16 mouse cellular contexts compared by ENCODE assay signal in genomic region chr2:80149332-80149731, GRCm38 (mm10). TPM values are rescaled to one million over a fixed set of nuclear protein-coding genes. Genes with fewer than 3 reads are reported as not detected.
A peak's percentile ranks its signal among the peaks of the same experiment; 100 is the strongest.
DNase-seq lines count a peak whose midpoint lies in the region; TF ChIP-seq lines count a peak whose summit lies in the region.
"Had no signal": no experiment of that assay in that cellular context is flagged by ENCODE, and none has a peak within 500 bp of the region (broad histone marks: within the 10 kb centered on the region; RNA-seq: fewer than 3 reads in every experiment).

No protein-coding gene starts in this region.

- no peak for TF ChIP-seq POLR2A in brain, embryonic 14.5 days (IDR thresholded peaks at IDR 0.05; ENCODE audit: borderline replicate concordance, extremely low read depth, insufficient read depth, insufficient read length, poor library complexity, severe bottlenecking)

- DNase-seq in cerebellum, postnatal 10 days: peak; percentile 21 to 27
- no peak for DNase-seq in cerebellum, adult 11 months
- DNase-seq in layer of hippocampus, adult 11-12 months (ENCODE audit: low spot score): peak; percentile 11
- no peak for DNase-seq in layer of hippocampus, postnatal 25 days (ENCODE audit: extremely low spot score in 1 of 2, low spot score in 1 of 2)
- DNase-seq in brain, embryonic 14.5 days (ENCODE audit: low read depth): peak; percentile 53
- peak; percentile 32 for DNase-seq in retina, embryonic 14.5 days (ENCODE audit: low spot score)
- no peak for DNase-seq in natural killer cell, adult 2 months (ENCODE audit: low spot score in 2 of 2)
- DNase-seq in gastrocnemius, adult 8-10 months (ENCODE audit: low spot score in 2 of 2): no peak
- DNase-seq: adrenal gland, postnatal 25 days; cerebellum, postnatal 36 days; gastrocnemius, postnatal 36 days; kidney, postnatal 4 days; lung, postnatal 4 days; thymus, adult 18-20 months had no signal

- no peak for TF ChIP-seq CTCF in brain, embryonic 14.5 days (IDR thresholded peaks at IDR 0.05; ENCODE audit: borderline replicate concordance, extremely low read depth, insufficient read depth, insufficient read length)

RNA-seq across cellular contexts. Expression of gene Pde1a, which starts 20.1 kb away (rescaled TPM):
- 100 to 1,000 TPM; 144 to 149 TPM for total RNA-seq in layer of hippocampus, postnatal 25 days (2021)
- polyA plus RNA-seq in brain, embryonic 14.5 days (2012; rRNA removed): 4.4 and 5.3 TPM in 2 replicates
- total RNA-seq in gastrocnemius, adult 8-10 months (2022): 1 to 10 TPM; 1.0 to 2.5 (median 2.2) TPM
- total RNA-seq: hematopoietic stem cell, adult 5-6 weeks had no signal
- polyA plus RNA-seq: G1E had no signal

Comparison
In these comparisons a context has a peak if more than half of its experiments do, and no peak if none do; other contexts are left out.
1. DNase-seq: peak in cerebellum, postnatal 10 days (2 of 2), layer of hippocampus, adult 11-12 months (single experiment), brain, embryonic 14.5 days (single experiment) and retina, embryonic 14.5 days (single experiment); none in cerebellum, adult 11 months (single experiment), layer of hippocampus, postnatal 25 days (0 of 2), natural killer cell, adult 2 months (0 of 2) and gastrocnemius, adult 8-10 months (0 of 2).
2. RNA of gene Pde1a, which starts 20.1 kb away (total RNA-seq): 144 to 149 TPM in layer of hippocampus, postnatal 25 days; 1.0 to 2.5 TPM in gastrocnemius, adult 8-10 months; every median in the first group is over 10 times any median in the second.